Mouse (Mus musculus) limb, embryonic 13.5 days (tissue): ENCODE data around the gene Mrpl20. TPM values are rescaled to one million over a fixed set of nuclear protein-coding genes. Genes with fewer than 3 reads are reported as not detected.

Source experiments
- ATAC-seq: fragments of 200-750 bp; cut with Nextera tagmentation; 2 replicates; pipeline ENCODE4 v1.8.0; 2017; ENCODE audit warnings: low read depth, moderate number of reproducible peaks, moderate TSS enrichment; ENCODE audit not compliant: low FRiP score
- H3K27ac ChIP-seq: fragments of 300-500 bp; sonication (generic); 2 replicates; pipeline ENCODE4 v1.5.1; 2015; ENCODE audit warnings: inconsistent platforms, mild to moderate bottlenecking, moderate library complexity
- H3K27me3 ChIP-seq: fragments of 300-500 bp; sonication (generic); 2 replicates; pipeline ENCODE4 v1.6.1; 2015; ENCODE audit warnings: mild to moderate bottlenecking, inconsistent platforms
- H3K36me3 ChIP-seq: fragments of 300-500 bp; sonication (generic); 2 replicates; pipeline ENCODE4 v1.6.1; 2015; ENCODE audit warnings: inconsistent platforms, mild to moderate bottlenecking, moderate library complexity
- H3K4me1 ChIP-seq: fragments of 300-500 bp; sonication (generic); 2 replicates; pipeline ENCODE4 v1.6.1; 2015; ENCODE audit warnings: inconsistent platforms
- H3K4me2 ChIP-seq: fragments of 300-500 bp; sonication (generic); replicated peaks from 2 replicates; pipeline ENCODE4 v1.6.1; 2015; ENCODE audit warnings: inconsistent platforms, mild to moderate bottlenecking, moderate library complexity
- H3K4me3 ChIP-seq: fragments of 300-500 bp; sonication (generic); 2 replicates; pipeline ENCODE4 v1.5.1; 2015; ENCODE audit warnings: moderate library complexity, mild to moderate bottlenecking, inconsistent platforms
- H3K9ac ChIP-seq: fragments of 300-500 bp; sonication (generic); 2 replicates; pipeline ENCODE4 v1.6.1; 2015; ENCODE audit warnings: mild to moderate bottlenecking, inconsistent platforms
- H3K9me3 ChIP-seq: fragments of 300-500 bp; sonication (generic); 2 replicates; pipeline ENCODE4 v1.6.1; 2016; ENCODE audit warnings: inconsistent platforms
- WGBS: fragments of 180-500 bp; shearing (Covaris S2); methylation state at CpG from one replicate; pipeline ENCODE4 v1.1.7; 2015; 5-methylcytosine and 5-hydroxymethylcytosine counted together
- polyA plus RNA-seq: library from polyadenylated mRNA; unstranded; fragments of >200 nt; fragmentation: Nextera tagmentation; extraction: Ambion mirVana; gene quantifications from 2 replicates; pipeline ENCODE4 v1.2.1, GENCODE M21; 2015

The Mrpl20 gene
- polyA plus RNA-seq, 1 experiment from 2014 or later = 213 TPM

DNA sequence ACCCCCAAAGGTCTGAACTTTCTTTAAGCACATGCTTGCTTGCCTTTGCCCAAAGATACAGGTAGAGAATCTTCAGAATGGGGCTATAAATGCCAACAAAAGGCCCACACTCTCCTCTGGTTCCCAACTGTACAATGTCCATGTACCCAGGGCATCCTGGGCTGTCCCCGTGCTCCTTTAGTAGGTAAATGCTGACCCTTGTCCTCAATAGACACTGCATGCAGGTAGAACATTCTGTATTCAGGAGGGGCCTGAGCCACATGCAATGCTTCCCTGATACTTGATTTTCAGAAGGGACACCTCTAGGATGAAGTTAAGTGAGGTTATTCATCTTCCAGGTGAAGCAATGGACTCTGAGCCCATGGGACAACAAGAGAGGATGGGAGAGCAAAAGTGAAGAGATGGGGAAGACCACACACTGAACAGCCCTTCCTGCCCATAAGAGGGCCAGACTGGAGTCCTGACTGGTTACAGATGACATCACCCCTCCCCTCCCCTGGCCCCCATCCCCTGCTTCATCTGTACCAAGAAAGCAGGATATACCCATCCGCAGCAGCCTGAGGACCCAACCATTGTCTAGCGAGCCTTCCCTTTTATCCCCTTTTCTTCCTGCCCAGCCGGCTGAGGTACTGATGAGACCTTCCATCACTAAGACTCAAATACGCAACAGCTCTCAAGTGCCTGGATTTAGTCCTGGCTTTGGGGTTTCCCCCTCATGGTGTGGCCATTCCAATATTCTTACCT lies 29.2 kb upstream of the Mrpl20 start:
- H3K27me3 ChIP-seq = peaks cover 32% of the 10 kb centered on the region
- peaks cover 35% of the 10 kb centered on the region for H3K4me1 ChIP-seq
- no peak overlapping the region for H3K27ac ChIP-seq
- no peak for ATAC-seq
- H3K36me3 ChIP-seq = no peaks in the 10 kb centered on the region
- H3K4me2 ChIP-seq = peak overlapping the region; percentile 85
- WGBS = 36% methylated on average over 5 of the region's 5 CpGs
- peak overlapping the region; percentile 46 for H3K4me3 ChIP-seq
- no peaks in the 10 kb centered on the region for H3K9me3 ChIP-seq
- H3K9ac ChIP-seq = peak overlapping the region; percentile 61

DNA sequence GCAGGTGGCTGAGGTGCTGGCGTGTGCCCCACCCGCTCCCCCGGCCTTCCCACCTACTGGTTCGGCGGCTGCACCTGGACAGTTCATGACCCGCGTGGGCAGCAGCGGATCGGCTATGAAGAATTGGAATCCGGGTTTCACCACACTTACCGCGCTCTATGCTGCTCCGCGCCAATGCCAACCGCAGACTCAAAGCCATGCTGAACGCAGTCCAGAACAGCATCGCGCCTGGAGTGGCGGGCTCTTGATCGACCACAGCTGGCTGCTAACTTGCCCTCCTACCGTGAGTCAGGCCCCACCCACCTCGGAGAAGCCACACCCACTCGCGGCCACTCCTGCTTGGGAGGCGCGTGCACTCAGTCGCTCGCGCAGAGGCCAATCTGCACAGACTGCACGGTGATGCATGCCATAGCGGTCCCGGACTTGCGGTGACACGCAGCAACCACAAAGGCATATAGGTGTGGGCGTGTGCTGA lies 28.4 kb upstream of the Mrpl20 start, which contains the start of gene Vwa1:
Vwa1 (minus strand) TSS at position 419 of the 475 bp plus-strand sequence.
- H3K27me3 ChIP-seq = peaks cover 32% of the 10 kb centered on the region
- ATAC-seq = peak; percentile 77
- no peaks in the 10 kb centered on the region for H3K36me3 ChIP-seq
- H3K9ac ChIP-seq = peak within 1 kb of the TSS; percentile 61
- peak within 1 kb of the TSS; percentile 85 for H3K4me2 ChIP-seq
- under 1% methylated on average over 35 of the region's 35 CpGs for WGBS
- H3K27ac ChIP-seq = peak within 1 kb of the TSS; percentile 17; the same call in 1 of the 2 replicates
- H3K9me3 ChIP-seq = no peaks in the 10 kb centered on the region
- H3K4me3 ChIP-seq = peak within 1 kb of the TSS; percentile 46
- peaks cover 33% of the 10 kb centered on the region for H3K4me1 ChIP-seq

DNA sequence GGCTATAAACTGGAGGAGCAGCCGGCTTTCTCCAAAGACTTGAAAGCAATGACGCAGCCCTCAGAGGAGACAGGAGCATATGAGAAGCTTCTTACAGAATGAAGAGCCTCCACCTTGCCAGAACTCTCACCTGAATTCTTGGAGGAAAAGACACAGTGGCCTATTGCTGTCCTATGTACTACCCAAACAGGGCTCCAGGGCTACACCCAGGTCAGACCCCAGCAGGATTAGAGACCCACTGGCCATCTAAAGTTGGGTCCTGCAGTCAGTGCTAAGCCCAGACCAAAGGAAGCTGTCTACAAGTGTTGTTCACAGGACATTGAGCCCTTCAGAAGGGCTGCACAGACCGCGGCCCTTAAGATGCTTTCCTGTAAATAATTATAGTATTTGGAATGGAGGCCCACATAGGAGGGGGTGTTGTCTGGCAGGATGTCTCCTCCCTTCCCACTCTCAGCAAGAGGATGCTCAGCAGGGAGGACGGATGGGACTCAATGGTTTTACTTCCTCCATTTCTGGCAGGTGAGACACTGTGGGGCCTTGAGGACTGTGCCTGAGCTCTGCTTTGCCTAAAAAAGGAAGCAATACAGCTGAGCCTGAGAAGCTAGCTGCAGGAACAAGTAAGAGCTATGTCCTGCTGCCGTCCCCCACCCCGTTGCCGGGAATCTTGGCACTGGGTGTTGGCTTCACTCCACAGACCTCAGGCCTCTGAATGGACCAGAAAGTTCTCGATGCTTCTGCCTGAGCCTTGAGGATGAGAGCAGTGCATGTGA lies 27.5 kb upstream of the Mrpl20 start:
- Histone ChIP-seq H3K4me1 (peaks cover 28% of the 10 kb centered on the region), H3K4me2 (peak overlapping the region; percentile 85), H3K27me3 (peaks cover 32% of the 10 kb centered on the region), H3K9me3 (no peaks in the 10 kb centered on the region), H3K36me3 (no peaks in the 10 kb centered on the region), H3K4me3 (peak overlapping the region; percentile 46), H3K9ac (no peak overlapping the region), H3K27ac (peak overlapping the region; percentile 17; the same call in 1 of the 2 replicates)
- ATAC-seq = no peak
- WGBS = 56% methylated on average over 9 of the region's 9 CpGs

GRCm38 (mm10) chr4:155775855-155776254 lies 26.8 kb upstream of the Mrpl20 start:
- peak overlapping the region; percentile 17; the same call in 1 of the 2 replicates for H3K27ac ChIP-seq
- H3K27me3 ChIP-seq = peaks cover 32% of the 10 kb centered on the region
- no peak for ATAC-seq
- no peak overlapping the region for H3K4me3 ChIP-seq
- no peak overlapping the region for H3K9ac ChIP-seq
- no peak overlapping the region for H3K4me2 ChIP-seq
- 84% methylated on average over 3 of the region's 3 CpGs for WGBS
- H3K4me1 ChIP-seq = peaks cover 22% of the 10 kb centered on the region
- H3K36me3 ChIP-seq = no peaks in the 10 kb centered on the region
- H3K9me3 ChIP-seq = no peaks in the 10 kb centered on the region

- no peaks in the 10 kb centered on the region for H3K9me3 ChIP-seq
- ATAC-seq = no peak
- peaks cover 21% of the 10 kb centered on the region for H3K4me1 ChIP-seq
- WGBS = 67% methylated on average over 2 of the region's 2 CpGs
- no peak overlapping the region for H3K27ac ChIP-seq
- no peak overlapping the region for H3K9ac ChIP-seq
- no peak overlapping the region for H3K4me3 ChIP-seq
- H3K36me3 ChIP-seq = no peaks in the 10 kb centered on the region
- H3K4me2 ChIP-seq = no peak overlapping the region
- peaks cover 24% of the 10 kb centered on the region for H3K27me3 ChIP-seq
These were observed 25.9 kb upstream of the Mrpl20 start for GRCm38 (mm10) chr4:155776704-155777335.

GRCm38 (mm10) chr4:155777816-155778215 lies 24.9 kb upstream of the Mrpl20 start:
- Histone ChIP-seq H3K27me3 (peaks cover 17% of the 10 kb centered on the region), H3K4me1 (peaks cover 21% of the 10 kb centered on the region), H3K9me3 (no peaks in the 10 kb centered on the region), H3K27ac (no peak overlapping the region), H3K4me2 (no peak overlapping the region), H3K4me3 (no peak overlapping the region), H3K36me3 (no peaks in the 10 kb centered on the region), H3K9ac (no peak overlapping the region)
- no peak for ATAC-seq
- WGBS = 77% methylated on average over 2 of the region's 2 CpGs

DNA sequence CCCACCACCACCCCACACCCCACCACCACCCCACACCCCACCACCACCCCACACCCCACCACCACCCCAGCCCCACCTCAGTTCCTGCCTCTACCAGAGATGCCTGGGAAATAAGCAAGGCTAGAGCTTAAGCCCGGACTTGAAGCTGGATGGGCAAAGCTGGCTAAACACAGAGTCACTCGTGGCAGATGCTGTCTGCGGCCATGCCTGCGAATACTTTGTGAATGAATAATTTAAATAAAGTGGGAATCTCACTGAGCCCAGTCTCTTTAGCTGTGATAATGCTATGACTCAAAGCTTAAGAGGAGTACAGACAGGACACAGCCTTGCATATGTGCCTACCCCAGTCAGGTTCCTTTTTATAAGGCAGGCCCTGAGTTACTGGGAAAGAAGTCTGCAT lies 23.2 kb upstream of the Mrpl20 start:
- ATAC-seq = no peak
- Histone ChIP-seq H3K9me3 (no peaks in the 10 kb centered on the region), H3K4me3 (no peak overlapping the region), H3K27me3 (0 out of 2 replicates have a peak, but pooled peaks cover 9% of the 10 kb centered on the region), H3K4me1 (peaks cover 18% of the 10 kb centered on the region), H3K36me3 (no peaks in the 10 kb centered on the region), H3K4me2 (no peak overlapping the region), H3K9ac (0 out of 2 replicates have a peak overlapping the region, but pooled peaks have one; percentile 8), H3K27ac (no peak overlapping the region)
- WGBS = 83% methylated on average over 4 of the region's 4 CpGs

GRCm38 (mm10) chr4:155780895-155781294 lies 21.8 kb upstream of the Mrpl20 start:
- H3K4me1 ChIP-seq = peaks cover 10% of the 10 kb centered on the region; the same call in 1 of the 2 replicates
- H3K4me2 ChIP-seq = no peak overlapping the region
- no peak overlapping the region for H3K9ac ChIP-seq
- no peak overlapping the region for H3K4me3 ChIP-seq
- no peaks in the 10 kb centered on the region for H3K9me3 ChIP-seq
- WGBS = 20% methylated on average over 6 of the region's 6 CpGs
- peak; percentile 61 for ATAC-seq
- H3K27me3 ChIP-seq = 0 out of 2 replicates have a peak, but pooled peaks cover 3% of the 10 kb centered on the region
- H3K27ac ChIP-seq = peak overlapping the region; percentile 39; the same call in 1 of the 2 replicates
- no peaks in the 10 kb centered on the region for H3K36me3 ChIP-seq

DNA sequence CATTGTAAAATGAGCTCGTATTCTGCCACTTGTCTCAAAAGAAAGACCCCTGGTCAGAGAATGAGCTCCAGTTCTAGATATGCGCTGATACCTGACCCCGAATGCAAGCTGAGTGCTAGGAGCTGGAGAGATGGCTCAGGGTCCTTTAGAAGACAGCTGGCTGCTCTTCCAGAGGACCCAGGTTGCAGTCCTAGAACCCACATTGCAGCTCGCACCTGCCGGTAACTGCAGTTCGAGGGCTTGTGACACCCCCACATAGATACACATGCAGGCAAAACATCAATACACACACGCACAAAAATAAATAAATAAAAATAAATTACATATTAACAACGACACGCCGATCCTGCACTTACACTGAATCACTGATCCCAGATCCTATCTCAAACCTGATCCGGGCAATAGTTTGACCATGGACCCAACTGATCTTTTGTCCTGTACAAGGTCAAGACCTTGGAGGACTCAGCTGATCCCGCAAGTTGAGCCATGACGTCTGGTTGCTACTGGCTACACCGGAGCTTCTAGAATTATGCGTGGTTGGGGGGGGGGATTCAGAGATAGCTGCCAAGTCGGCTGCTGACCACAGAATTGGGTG lies 19.1 kb upstream of the Mrpl20 start:
- WGBS = 46% methylated on average over 16 of the region's 16 CpGs
- Histone ChIP-seq H3K4me1 (peaks cover 10% of the 10 kb centered on the region; the same call in 1 of the 2 replicates), H3K27me3 (no peaks in the 10 kb centered on the region), H3K27ac (no peak overlapping the region), H3K36me3 (no peaks in the 10 kb centered on the region), H3K9ac (peak overlapping the region; percentile 86; the same call in 1 of the 2 replicates), H3K4me3 (peak overlapping the region; percentile 60), H3K9me3 (no peaks in the 10 kb centered on the region), H3K4me2 (peak overlapping the region; percentile 77)
- no peak for ATAC-seq

- peak overlapping the region; percentile 67 for H3K27ac ChIP-seq
- no peaks in the 10 kb centered on the region for H3K27me3 ChIP-seq
- peaks cover 10% of the 10 kb centered on the region; the same call in 1 of the 2 replicates for H3K4me1 ChIP-seq
- no peaks in the 10 kb centered on the region for H3K36me3 ChIP-seq
- peak; percentile 81 for ATAC-seq
- peak overlapping the region; percentile 86 for H3K9ac ChIP-seq
- H3K4me3 ChIP-seq = peak overlapping the region; percentile 60
- under 1% methylated on average over 51 of the region's 52 CpGs for WGBS
- H3K4me2 ChIP-seq = peak overlapping the region; percentile 77
- H3K9me3 ChIP-seq = no peaks in the 10 kb centered on the region
These were observed 18.5 kb upstream of the Mrpl20 start for GRCm38 (mm10) chr4:155784081-155784701.

DNA sequence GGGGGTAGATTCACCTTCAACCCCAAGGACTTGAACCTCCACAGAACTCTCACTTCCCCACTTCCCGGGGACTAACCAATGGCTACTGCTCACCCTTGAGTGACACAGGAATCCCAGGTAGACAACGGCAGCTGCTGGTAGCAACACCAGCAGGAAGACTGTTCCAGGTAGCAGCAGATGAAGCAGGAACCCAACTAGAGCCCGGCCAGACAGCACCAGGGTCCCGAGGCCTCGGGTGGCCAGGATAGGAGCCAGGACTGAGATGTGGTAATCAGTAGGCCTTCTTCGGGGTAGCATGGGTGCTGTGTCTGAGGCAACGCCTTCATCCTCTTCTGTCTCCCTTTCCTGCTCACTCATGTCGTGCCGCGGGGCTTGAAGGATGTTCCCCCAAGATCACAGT lies 17.4 kb upstream of the Mrpl20 start:
- no peak for ATAC-seq
- H3K9me3 ChIP-seq = no peaks in the 10 kb centered on the region
- H3K4me3 ChIP-seq = no peak overlapping the region
- H3K4me1 ChIP-seq = peaks cover 10% of the 10 kb centered on the region; the same call in 1 of the 2 replicates
- no peak overlapping the region for H3K4me2 ChIP-seq
- WGBS = 81% methylated on average over 10 of the region's 10 CpGs
- no peaks in the 10 kb centered on the region for H3K36me3 ChIP-seq
- H3K27ac ChIP-seq = no peak overlapping the region
- no peaks in the 10 kb centered on the region for H3K27me3 ChIP-seq
- no peak overlapping the region for H3K9ac ChIP-seq
